Mouse (Mus musculus): ENCODE results near the gene Defb6. TPM values are rescaled to one million over a fixed set of nuclear protein-coding genes. Genes with fewer than 3 reads are reported as not detected.

Defb6 gene
- polyA plus RNA-seq (2014; fragmentation: Illumina TruSeq; extraction: RNeasy Lipid Tissue Mini Kit (QIAGEN cat#74804); ENCODE audit: insufficient read depth, low read depth, low replicate concordance), result not detected

DNA sequence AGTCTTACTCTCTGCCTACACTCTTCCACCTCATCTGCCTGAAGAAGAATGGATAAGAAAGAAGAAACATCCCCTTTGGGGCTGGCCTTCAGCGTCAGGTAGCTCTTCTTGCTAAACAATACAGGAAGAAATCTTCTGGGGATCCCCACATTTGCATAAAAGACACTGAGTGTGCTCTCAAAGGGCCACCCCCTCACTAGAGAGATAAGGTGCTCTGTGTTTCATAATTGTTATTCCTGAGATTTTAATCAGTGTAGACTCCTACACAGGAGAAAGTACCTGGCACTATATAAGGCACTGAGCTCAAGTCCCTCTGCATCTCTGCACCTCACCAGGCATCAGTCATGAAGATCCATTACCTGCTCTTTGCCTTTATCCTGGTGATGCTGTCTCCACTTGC, at the start of gene Defb6:
Gene Defb6 (plus strand): TSS at position 318 of the 400 bp plus-strand sequence.

GRCm38 (mm10) chr8:19239616-19240015, 14.3 kb downstream of the Defb6 start, which contains the start of gene Defb46:
Gene Defb46 (plus strand): TSS chr8:19239916.

GRCm38 (mm10) chr8:19247280-19247679, 22.0 kb downstream of the Defb6 start, which contains the start of gene Defb5:
Gene Defb5 (plus strand): TSS chr8:19247580.

Other genes with a start within 250 kb of the Defb6 start
- gene Defb40, start 247.2 kb upstream of the Defb6 start, polyA plus RNA-seq (2014; fragmentation: Illumina TruSeq; extraction: RNeasy Lipid Tissue Mini Kit (QIAGEN cat#74804); ENCODE audit: insufficient read depth, low read depth, low replicate concordance), result not detected
- gene Defb37, start 234.4 kb upstream of the Defb6 start, polyA plus RNA-seq (2014; fragmentation: Illumina TruSeq; extraction: RNeasy Lipid Tissue Mini Kit (QIAGEN cat#74804); ENCODE audit: insufficient read depth, low read depth, low replicate concordance), result not detected
- gene Defb38, start 198.9 kb upstream of the Defb6 start, polyA plus RNA-seq (2014; fragmentation: Illumina TruSeq; extraction: RNeasy Lipid Tissue Mini Kit (QIAGEN cat#74804); ENCODE audit: insufficient read depth, low read depth, low replicate concordance), result not detected
- not detected for gene Defb39, start 160.7 kb upstream of the Defb6 start, polyA plus RNA-seq (2014; fragmentation: Illumina TruSeq; extraction: RNeasy Lipid Tissue Mini Kit (QIAGEN cat#74804); ENCODE audit: insufficient read depth, low read depth, low replicate concordance)
- gene Defb12, start 110.6 kb upstream of the Defb6 start, polyA plus RNA-seq (2014; fragmentation: Illumina TruSeq; extraction: RNeasy Lipid Tissue Mini Kit (QIAGEN cat#74804); ENCODE audit: insufficient read depth, low read depth, low replicate concordance), result not detected
- not detected for gene Defb34, start 101.7 kb upstream of the Defb6 start, polyA plus RNA-seq (2014; fragmentation: Illumina TruSeq; extraction: RNeasy Lipid Tissue Mini Kit (QIAGEN cat#74804); ENCODE audit: insufficient read depth, low read depth, low replicate concordance)
- not detected for gene Gm45826, start 84.7 kb upstream of the Defb6 start, polyA plus RNA-seq (2014; fragmentation: Illumina TruSeq; extraction: RNeasy Lipid Tissue Mini Kit (QIAGEN cat#74804); ENCODE audit: insufficient read depth, low read depth, low replicate concordance)
- gene Defb14, start 31.1 kb upstream of the Defb6 start, polyA plus RNA-seq (2014; fragmentation: Illumina TruSeq; extraction: RNeasy Lipid Tissue Mini Kit (QIAGEN cat#74804); ENCODE audit: insufficient read depth, low read depth, low replicate concordance), result not detected
- gene Defb4, start 26.8 kb upstream of the Defb6 start, polyA plus RNA-seq (2014; fragmentation: Illumina TruSeq; extraction: RNeasy Lipid Tissue Mini Kit (QIAGEN cat#74804); ENCODE audit: insufficient read depth, low read depth, low replicate concordance), result not detected
- not detected for gene Defb46, start 14.4 kb downstream of the Defb6 start, polyA plus RNA-seq (2014; fragmentation: Illumina TruSeq; extraction: RNeasy Lipid Tissue Mini Kit (QIAGEN cat#74804); ENCODE audit: insufficient read depth, low read depth, low replicate concordance)
- gene Defb5, start 22.1 kb downstream of the Defb6 start, polyA plus RNA-seq (2014; fragmentation: Illumina TruSeq; extraction: RNeasy Lipid Tissue Mini Kit (QIAGEN cat#74804); ENCODE audit: insufficient read depth, low read depth, low replicate concordance), result not detected
- gene Defb3, start 67.9 kb downstream of the Defb6 start, polyA plus RNA-seq (2014; fragmentation: Illumina TruSeq; extraction: RNeasy Lipid Tissue Mini Kit (QIAGEN cat#74804); ENCODE audit: insufficient read depth, low read depth, low replicate concordance), result not detected
- not detected for gene Defb8, start 222.1 kb downstream of the Defb6 start, polyA plus RNA-seq (2014; fragmentation: Illumina TruSeq; extraction: RNeasy Lipid Tissue Mini Kit (QIAGEN cat#74804); ENCODE audit: insufficient read depth, low read depth, low replicate concordance)

Measured in lung, adult 10 weeks (tissue).